Mouse (Mus musculus): ENCODE results near the gene Kcnc3. TPM values are rescaled to one million over a fixed set of nuclear protein-coding genes. Genes with fewer than 3 reads are reported as not detected.

Gene Kcnc3
- polyA plus RNA-seq, 1 experiment, result 0.26 TPM

GRCm38 (mm10) chr7:44572956-44573484 is 17.4 kb upstream of the Kcnc3 start:
- TF ChIP-seq CEBPB (IDR thresholded peaks at IDR 0.05; ENCODE audit: low read depth), result no peak
- TF ChIP-seq USF1 (IDR thresholded peaks at IDR 0.05; ENCODE audit: low read depth), result no peak
- TF ChIP-seq MYOG (IDR thresholded peaks at IDR 0.05; ENCODE audit: control insufficient read depth, extremely low read depth, insufficient read length), result no peak
- no peak for TF ChIP-seq CTCF (IDR thresholded peaks at IDR 0.05; ENCODE audit: control insufficient read depth, insufficient read depth, insufficient read length)
- TF ChIP-seq FOSL1 (IDR thresholded peaks at IDR 0.05; ENCODE audit: insufficient read depth, low read length, poor library complexity, severe bottlenecking), result no peak
- no peak for TF ChIP-seq MYOD1 (IDR thresholded peaks at IDR 0.05; ENCODE audit: control insufficient read depth, insufficient read length, low read depth)
- no peak for TF ChIP-seq MAX (IDR thresholded peaks at IDR 0.05)
- Histone ChIP-seq H3K79me3 (ENCODE audit: low read depth) (no peaks in the 10 kb centered on the region), H3K4me3 (ENCODE audit: insufficient read depth, poor library complexity, severe bottlenecking) (no peak overlapping the region), H3K27me3 (ENCODE audit: control insufficient read depth, insufficient read depth, insufficient read length) (peaks cover 14% of the 10 kb centered on the region), H3K79me2 (ENCODE audit: control insufficient read depth, insufficient read depth) (no peaks in the 10 kb centered on the region), H3ac (ENCODE audit: control insufficient read depth, insufficient read length, low read depth) (no peak overlapping the region), H3K36me3 (ENCODE audit: control insufficient read depth, insufficient read depth) (no peaks in the 10 kb centered on the region)

- no peak for TF ChIP-seq MYOD1 (IDR thresholded peaks at IDR 0.05; ENCODE audit: control insufficient read depth, insufficient read length, low read depth)
- no peak for TF ChIP-seq MAX (IDR thresholded peaks at IDR 0.05)
- no peak for TF ChIP-seq FOSL1 (IDR thresholded peaks at IDR 0.05; ENCODE audit: insufficient read depth, low read length, poor library complexity, severe bottlenecking)
- no peak for TF ChIP-seq MYOG (IDR thresholded peaks at IDR 0.05; ENCODE audit: control insufficient read depth, extremely low read depth, insufficient read length)
- no peak for TF ChIP-seq CEBPB (IDR thresholded peaks at IDR 0.05; ENCODE audit: low read depth)
- Histone ChIP-seq H3K79me2 (ENCODE audit: control insufficient read depth, insufficient read depth) (no peaks in the 10 kb centered on the region), H3ac (ENCODE audit: control insufficient read depth, insufficient read length, low read depth) (no peak overlapping the region)
Measured at GRCm38 (mm10) chr7:44576333-44576844, 14.1 kb upstream of the Kcnc3 start.

GRCm38 (mm10) chr7:44581637-44582036 is 8.8 kb upstream of the Kcnc3 start:
- Histone ChIP-seq H3K36me3 (ENCODE audit: control insufficient read depth, insufficient read depth) (no peaks in the 10 kb centered on the region), H3K27me3 (ENCODE audit: control insufficient read depth, insufficient read depth, insufficient read length) (peaks cover 32% of the 10 kb centered on the region), H3K79me2 (ENCODE audit: control insufficient read depth, insufficient read depth) (no peaks in the 10 kb centered on the region), H3K79me3 (ENCODE audit: low read depth) (no peaks in the 10 kb centered on the region), H3K4me3 (ENCODE audit: insufficient read depth, poor library complexity, severe bottlenecking) (no peak overlapping the region), H3ac (ENCODE audit: control insufficient read depth, insufficient read length, low read depth) (no peak overlapping the region)
- TF ChIP-seq CEBPB (IDR thresholded peaks at IDR 0.05; ENCODE audit: low read depth) (no peak), MYOG (IDR thresholded peaks at IDR 0.05; ENCODE audit: control insufficient read depth, extremely low read depth, insufficient read length) (no peak), USF1 (IDR thresholded peaks at IDR 0.05; ENCODE audit: low read depth) (no peak), CTCF (IDR thresholded peaks at IDR 0.05; ENCODE audit: control insufficient read depth, insufficient read depth, insufficient read length) (no peak), FOSL1 (IDR thresholded peaks at IDR 0.05; ENCODE audit: insufficient read depth, low read length, poor library complexity, severe bottlenecking) (no peak), MAX (IDR thresholded peaks at IDR 0.05) (no peak), MYOD1 (IDR thresholded peaks at IDR 0.05; ENCODE audit: control insufficient read depth, insufficient read length, low read depth) (no peak)

More at GRCm38 (mm10) chr7:44576333-44576844, 14.1 kb upstream of the Kcnc3 start:
- peaks cover 11% of the 10 kb centered on the region for H3K27me3 ChIP-seq (ENCODE audit: control insufficient read depth, insufficient read depth, insufficient read length)
- H3K4me3 ChIP-seq (ENCODE audit: insufficient read depth, poor library complexity, severe bottlenecking), result no peak overlapping the region
- no peaks in the 10 kb centered on the region for H3K79me3 ChIP-seq (ENCODE audit: low read depth)
- H3K36me3 ChIP-seq (ENCODE audit: control insufficient read depth, insufficient read depth), result no peaks in the 10 kb centered on the region

- TF ChIP-seq USF1 (IDR thresholded peaks at IDR 0.05; ENCODE audit: low read depth), result no peak
- TF ChIP-seq CTCF (IDR thresholded peaks at IDR 0.05; ENCODE audit: control insufficient read depth, insufficient read depth, insufficient read length), result no peak
- no peak for TF ChIP-seq MYOG (IDR thresholded peaks at IDR 0.05; ENCODE audit: control insufficient read depth, extremely low read depth, insufficient read length)
- no peak for TF ChIP-seq FOSL1 (IDR thresholded peaks at IDR 0.05; ENCODE audit: insufficient read depth, low read length, poor library complexity, severe bottlenecking)
- no peak for TF ChIP-seq MAX (IDR thresholded peaks at IDR 0.05)
- TF ChIP-seq MYOD1 (IDR thresholded peaks at IDR 0.05; ENCODE audit: control insufficient read depth, insufficient read length, low read depth), result no peak
- TF ChIP-seq CEBPB (IDR thresholded peaks at IDR 0.05; ENCODE audit: low read depth), result no peak
- Histone ChIP-seq H3K36me3 (ENCODE audit: control insufficient read depth, insufficient read depth) (no peaks in the 10 kb centered on the region), H3K79me2 (ENCODE audit: control insufficient read depth, insufficient read depth) (no peaks in the 10 kb centered on the region), H3K4me3 (ENCODE audit: insufficient read depth, poor library complexity, severe bottlenecking) (no peak overlapping the region), H3ac (ENCODE audit: control insufficient read depth, insufficient read length, low read depth) (no peak overlapping the region), H3K79me3 (ENCODE audit: low read depth) (no peaks in the 10 kb centered on the region), H3K27me3 (ENCODE audit: control insufficient read depth, insufficient read depth, insufficient read length) (peaks cover 43% of the 10 kb centered on the region)
Measured at GRCm38 (mm10) chr7:44582709-44583108, 7.8 kb upstream of the Kcnc3 start.

GRCm38 (mm10) chr7:44583146-44583545 is 7.3 kb upstream of the Kcnc3 start:
- no peak overlapping the region for H3K4me3 ChIP-seq (ENCODE audit: insufficient read depth, poor library complexity, severe bottlenecking)
- H3K79me2 ChIP-seq (ENCODE audit: control insufficient read depth, insufficient read depth), result no peaks in the 10 kb centered on the region
- no peaks in the 10 kb centered on the region for H3K79me3 ChIP-seq (ENCODE audit: low read depth)
- TF ChIP-seq MAX (IDR thresholded peaks at IDR 0.05), result no peak
- no peak for TF ChIP-seq USF1 (IDR thresholded peaks at IDR 0.05; ENCODE audit: low read depth)
- TF ChIP-seq MYOD1 (IDR thresholded peaks at IDR 0.05; ENCODE audit: control insufficient read depth, insufficient read length, low read depth), result no peak
- no peak for TF ChIP-seq CTCF (IDR thresholded peaks at IDR 0.05; ENCODE audit: control insufficient read depth, insufficient read depth, insufficient read length)
- TF ChIP-seq CEBPB (IDR thresholded peaks at IDR 0.05; ENCODE audit: low read depth), result no peak
- no peak for TF ChIP-seq MYOG (IDR thresholded peaks at IDR 0.05; ENCODE audit: control insufficient read depth, extremely low read depth, insufficient read length)
- no peak for TF ChIP-seq FOSL1 (IDR thresholded peaks at IDR 0.05; ENCODE audit: insufficient read depth, low read length, poor library complexity, severe bottlenecking)
- H3K27me3 ChIP-seq (ENCODE audit: control insufficient read depth, insufficient read depth, insufficient read length), result peaks cover 47% of the 10 kb centered on the region
- H3K36me3 ChIP-seq (ENCODE audit: control insufficient read depth, insufficient read depth), result no peaks in the 10 kb centered on the region
- H3ac ChIP-seq (ENCODE audit: control insufficient read depth, insufficient read length, low read depth), result no peak overlapping the region

All from C2C12 (cell line).